Mouse (Mus musculus): Measurements from ENCODE around the gene 4933414I15Rik. TPM values are rescaled to one million over a fixed set of nuclear protein-coding genes. Genes with fewer than 3 reads are reported as not detected.

4933414I15Rik gene
- total RNA-seq (2017), result not detected in 2 replicates

DNA sequence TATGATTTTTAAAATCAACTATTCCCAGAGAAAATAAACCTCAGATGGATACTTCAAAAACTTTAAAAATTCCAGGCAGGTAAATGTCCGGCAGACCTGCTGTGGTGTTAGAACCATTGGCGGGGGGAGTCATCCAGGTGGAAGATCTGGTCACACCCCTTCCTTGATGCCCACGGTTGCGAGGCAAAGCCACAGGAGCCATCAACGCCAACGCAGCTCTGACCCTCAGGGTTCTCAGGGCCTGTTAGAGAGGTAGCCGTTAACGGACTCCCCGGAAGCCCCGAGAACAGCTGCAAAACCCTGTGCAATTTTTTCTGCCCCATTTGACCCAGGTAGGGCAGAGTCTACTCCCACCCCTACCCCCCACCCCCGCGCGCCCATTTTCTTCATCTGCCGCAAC lies at the start of gene 4933414I15Rik:
Gene 4933414I15Rik (minus strand): TSS at position 260 of the 400 bp plus-strand sequence.
- no peak for ATAC-seq (replicated peaks; ENCODE audit: low read depth, poor library complexity, severe bottlenecking)

DNA sequence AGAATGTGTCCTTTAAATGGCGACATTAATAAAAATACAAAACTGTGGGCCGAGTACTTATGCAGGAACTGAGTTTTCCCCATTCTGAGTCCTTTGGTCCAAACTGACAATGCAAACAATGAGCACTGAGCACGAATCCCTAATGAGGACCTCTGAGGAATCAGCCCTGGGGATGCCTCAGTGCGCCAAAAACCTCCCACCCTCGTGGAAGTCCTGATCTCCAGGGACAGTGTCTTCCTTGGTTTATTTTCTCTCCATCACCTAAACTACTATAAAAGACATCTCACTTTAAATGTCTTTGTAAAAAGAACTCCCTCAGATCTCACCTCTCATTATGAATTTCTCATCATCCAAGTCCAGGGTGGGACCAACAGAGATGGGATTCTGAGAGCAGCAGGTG lies 38.1 kb upstream of the 4933414I15Rik start, which contains the start of gene Olfr1377:
Gene Olfr1377 (plus strand): TSS at position 301 of the 400 bp plus-strand sequence.
- no peak for ATAC-seq (replicated peaks; ENCODE audit: low read depth, poor library complexity, severe bottlenecking)

DNA sequence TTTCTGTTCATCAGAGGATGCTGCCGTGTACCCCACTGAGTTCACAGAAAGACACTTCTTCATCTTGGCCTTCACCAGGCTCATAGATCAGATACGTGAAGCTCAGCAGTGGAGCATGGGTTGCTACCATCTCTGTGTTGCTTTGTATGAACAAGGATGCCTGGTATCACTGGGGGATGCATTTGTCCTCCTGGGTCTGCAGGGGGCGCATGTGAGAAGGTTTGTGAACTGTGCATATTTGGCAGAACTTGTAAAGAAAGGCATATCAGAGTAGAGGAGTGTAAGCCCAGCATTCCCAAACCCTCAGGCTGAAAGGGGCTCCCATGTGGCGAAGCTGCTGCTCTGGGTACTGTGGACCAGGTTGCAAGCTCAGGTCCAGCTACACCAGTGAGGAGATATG lies 33.7 kb upstream of the 4933414I15Rik start:
- no peak for ATAC-seq (replicated peaks; ENCODE audit: low read depth, poor library complexity, severe bottlenecking)

DNA sequence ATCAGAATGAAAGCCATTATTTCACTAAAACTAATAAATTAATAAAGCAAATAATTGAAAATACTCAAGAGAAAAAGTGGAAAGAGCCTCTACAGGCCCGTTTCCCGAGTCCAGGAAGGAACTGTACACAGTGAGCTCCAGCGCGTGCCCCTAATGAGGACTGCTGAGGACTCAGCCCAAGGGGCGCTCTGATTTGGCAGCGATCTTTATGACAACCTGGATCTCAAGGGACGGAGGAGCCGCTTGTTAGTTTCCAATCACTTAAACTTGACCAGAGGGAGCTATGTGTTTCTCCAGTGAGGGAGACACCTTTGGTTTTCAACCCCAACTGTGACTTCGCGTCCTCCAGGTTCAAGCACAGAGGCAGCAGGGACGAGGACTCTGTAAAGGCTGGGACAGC lies 22.7 kb upstream of the 4933414I15Rik start, which contains the start of gene Olfr1378:
Gene Olfr1378 (plus strand): TSS at position 301 of the 400 bp plus-strand sequence.
- no peak for ATAC-seq (replicated peaks; ENCODE audit: low read depth, poor library complexity, severe bottlenecking)

DNA sequence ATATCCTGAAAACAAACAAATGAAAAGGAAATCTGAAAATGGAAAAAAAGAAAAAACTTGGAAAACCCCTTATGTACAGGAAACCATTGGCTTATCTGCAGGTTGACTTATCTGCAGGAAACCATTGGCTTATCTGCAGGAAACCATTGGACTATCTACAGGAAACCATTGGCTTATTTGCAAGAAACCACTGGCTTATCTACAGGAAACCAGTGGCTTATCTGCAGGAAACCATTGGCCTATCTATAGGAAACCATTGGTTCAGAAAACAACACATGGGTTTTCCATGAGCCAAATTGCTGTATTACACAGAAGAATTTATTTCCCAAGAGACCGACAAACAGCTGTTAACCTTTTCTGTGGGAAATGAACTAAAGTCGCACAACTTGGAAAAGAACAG lies 21.3 kb upstream of the 4933414I15Rik start:
- ATAC-seq (replicated peaks; ENCODE audit: low read depth, poor library complexity, severe bottlenecking), result 0 out of 2 replicates have a peak, but pooled peaks have one; percentile 18

DNA sequence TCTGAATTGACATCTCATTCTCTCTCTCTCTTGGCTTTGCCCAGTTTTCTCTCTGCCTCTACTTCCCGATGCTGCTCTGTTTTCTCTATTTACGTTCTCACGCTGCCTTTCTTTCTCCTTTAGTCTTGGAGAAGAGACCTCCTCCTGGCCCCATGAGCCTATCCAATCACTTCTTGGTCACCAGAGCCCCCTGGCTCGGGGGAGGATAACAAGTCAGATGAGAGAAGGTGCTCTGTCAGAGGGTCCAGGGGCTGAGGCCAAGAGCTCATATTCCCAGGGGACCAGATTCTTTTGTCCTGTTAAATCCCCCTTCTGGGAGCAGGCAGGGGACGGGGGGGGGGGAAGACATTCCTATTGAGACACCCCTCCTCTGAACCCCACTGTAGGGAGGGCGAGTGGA lies 10.1 kb upstream of the 4933414I15Rik start, which contains the start of gene Prop1:
Gene Prop1 (minus strand): TSS at position 101 of the 400 bp plus-strand sequence.
- ATAC-seq (replicated peaks; ENCODE audit: low read depth, poor library complexity, severe bottlenecking), result no peak

DNA sequence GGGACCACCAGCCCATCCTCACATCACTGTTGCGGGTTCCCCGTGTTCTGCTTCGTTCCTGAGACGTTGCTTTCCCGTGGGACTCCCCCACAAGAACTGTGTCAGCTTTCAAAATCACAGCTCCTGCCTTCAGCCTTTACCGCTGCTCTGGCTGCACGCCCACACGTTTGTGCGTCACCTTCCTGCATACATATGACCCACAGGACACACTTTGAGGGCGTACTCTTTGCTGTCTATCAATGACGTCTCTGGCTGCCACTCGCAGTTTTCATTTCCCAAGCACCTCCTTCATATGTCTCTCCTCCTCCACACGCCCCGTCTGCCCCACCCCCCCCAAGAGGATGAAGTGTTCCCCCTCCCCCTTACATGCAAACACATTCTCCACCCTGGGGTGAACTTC lies 8.7 kb upstream of the 4933414I15Rik start:
- no peak for ATAC-seq (replicated peaks; ENCODE audit: low read depth, poor library complexity, severe bottlenecking)

DNA sequence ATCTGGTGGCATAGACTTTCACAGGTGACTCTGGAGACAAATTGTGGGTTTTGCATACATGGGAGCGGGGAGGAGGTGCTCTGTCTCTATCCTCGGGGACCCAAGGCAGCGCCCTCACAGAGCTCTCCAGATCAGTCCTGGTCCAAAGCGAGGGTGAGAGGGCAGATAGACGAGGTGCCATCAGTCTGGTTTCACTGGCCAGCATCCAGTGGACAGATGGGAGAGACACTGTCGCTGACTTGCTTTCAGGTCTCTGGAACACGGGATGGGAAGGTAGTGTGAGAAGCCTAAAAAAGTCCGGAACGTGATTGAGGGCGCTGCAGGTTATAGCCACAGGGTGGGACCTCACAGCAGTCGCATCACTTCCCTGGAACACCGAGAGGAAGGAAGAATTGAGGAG lies 1.2 kb downstream of the 4933414I15Rik start:
- ATAC-seq (replicated peaks; ENCODE audit: low read depth, poor library complexity, severe bottlenecking), result no peak

DNA sequence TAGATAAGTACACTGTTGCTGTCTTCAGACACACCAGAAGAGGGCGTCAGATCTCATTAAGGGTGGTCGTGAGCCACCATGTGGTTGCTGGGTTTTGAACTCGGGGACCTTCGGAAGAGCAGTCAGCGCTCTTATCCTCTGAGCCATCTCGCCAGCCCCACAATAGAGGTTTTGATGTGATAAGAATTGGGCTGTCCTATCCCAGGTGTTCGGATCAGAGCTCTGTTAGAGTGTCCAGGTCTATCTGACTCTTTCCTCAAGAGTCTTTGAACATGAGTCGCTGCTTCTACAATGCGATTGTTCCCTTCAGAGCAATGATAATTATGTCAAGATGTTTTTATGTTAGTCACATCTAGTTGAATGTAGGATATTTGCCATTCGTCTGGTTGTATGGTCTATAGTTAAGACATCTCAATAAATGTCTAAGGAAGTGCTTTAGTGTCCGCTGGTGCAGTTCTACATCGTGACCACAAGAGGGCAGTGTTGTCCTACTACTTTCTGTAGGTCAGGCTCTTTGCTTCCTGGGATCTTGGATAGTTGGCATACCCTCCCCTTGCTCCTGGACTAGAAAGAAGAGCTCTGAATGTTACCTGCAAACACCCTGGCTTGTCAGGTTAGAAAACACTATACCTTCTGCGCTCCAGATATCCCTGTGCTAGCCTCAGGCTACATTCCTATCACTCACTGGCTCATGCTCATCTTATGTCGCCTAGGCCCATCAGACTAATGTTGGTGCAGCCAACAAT lies 3.8 kb downstream of the 4933414I15Rik start:
- ATAC-seq (replicated peaks; ENCODE audit: low read depth, poor library complexity, severe bottlenecking), result peak; percentile 88

DNA sequence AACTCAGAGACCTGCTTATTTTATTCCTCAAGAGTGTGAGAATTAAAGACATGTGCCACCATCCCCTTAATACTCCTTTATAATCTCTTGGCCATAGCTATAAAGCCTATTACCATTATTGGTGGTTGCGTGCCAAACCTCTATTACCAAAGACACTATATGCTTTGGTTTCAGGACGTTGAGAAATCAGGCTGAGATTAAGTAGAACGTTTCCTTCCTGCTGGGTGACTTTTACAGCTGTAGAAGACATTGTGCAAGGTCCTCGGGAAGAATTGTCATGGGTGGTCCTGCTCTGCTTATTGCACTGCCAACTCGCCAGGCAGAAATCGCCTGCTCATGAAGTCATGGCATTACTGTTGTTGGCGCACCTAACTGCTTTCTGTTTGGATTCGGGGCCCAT lies 5.1 kb downstream of the 4933414I15Rik start:
- no peak for ATAC-seq (replicated peaks; ENCODE audit: low read depth, poor library complexity, severe bottlenecking)

DNA sequence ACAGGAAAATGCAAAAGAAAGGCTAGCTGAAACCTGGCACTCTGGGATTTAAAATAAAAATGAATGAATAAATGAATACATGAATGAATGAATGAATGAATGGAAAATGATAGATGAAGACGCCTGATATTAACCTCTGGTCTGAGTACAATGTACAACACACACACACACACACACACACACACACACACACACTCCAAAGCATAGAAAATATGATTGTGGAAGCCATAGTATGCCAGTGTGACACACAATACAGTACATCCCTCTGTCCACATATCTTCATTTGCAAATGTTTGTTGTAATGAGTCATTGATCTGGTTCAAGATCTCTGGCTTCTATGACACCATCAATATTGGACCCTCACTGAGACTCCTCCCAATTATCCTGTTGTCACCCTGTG lies 11.5 kb downstream of the 4933414I15Rik start:
- no peak for ATAC-seq (replicated peaks; ENCODE audit: low read depth, poor library complexity, severe bottlenecking)

DNA sequence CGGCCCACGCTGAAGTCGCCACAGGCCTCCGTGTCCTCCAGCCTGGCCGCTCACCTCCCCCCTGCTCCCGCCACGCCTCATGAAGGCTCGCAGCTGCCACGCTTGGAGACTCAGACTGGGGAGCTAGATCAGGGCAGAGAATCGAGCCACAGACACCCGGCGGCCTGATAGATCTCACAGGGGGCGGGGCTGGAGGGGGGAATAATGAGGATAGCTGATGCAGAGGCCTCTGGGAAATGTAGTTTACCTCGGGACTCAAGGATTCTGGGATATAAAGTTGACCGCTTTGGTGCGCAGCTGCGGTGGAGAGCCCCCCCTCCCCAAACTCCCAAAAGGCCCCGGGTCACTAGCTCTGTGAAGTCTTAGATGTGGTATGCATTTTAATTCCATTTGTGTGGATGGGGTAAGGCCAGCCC lies 12.1 kb downstream of the 4933414I15Rik start, which contains the start of gene Zfp354b:
Gene Zfp354b (minus strand): TSS at position 183 of the 416 bp plus-strand sequence.
- peak; percentile 95 for ATAC-seq (replicated peaks; ENCODE audit: low read depth, poor library complexity, severe bottlenecking)

DNA sequence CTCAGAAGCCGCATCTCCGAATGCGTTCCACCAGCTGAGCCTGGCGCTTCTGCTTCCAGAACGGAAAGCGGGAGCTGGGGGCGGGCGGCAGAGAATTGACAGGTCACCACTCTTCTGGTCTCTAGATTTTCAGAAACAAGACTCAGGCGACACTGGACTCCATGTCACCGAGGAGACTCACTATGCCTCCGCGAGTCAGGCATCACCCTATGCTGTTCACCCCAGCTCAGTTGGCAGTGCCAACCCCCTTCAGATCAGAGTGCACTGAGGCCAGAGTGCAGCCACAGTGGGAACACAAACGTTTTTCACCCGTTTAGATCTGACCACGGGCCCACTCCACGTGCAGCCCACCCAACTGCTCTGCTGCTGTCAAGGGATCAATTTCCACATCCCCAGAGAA lies 12.5 kb downstream of the 4933414I15Rik start:
- ATAC-seq (replicated peaks; ENCODE audit: low read depth, poor library complexity, severe bottlenecking), result peak; percentile 33

DNA sequence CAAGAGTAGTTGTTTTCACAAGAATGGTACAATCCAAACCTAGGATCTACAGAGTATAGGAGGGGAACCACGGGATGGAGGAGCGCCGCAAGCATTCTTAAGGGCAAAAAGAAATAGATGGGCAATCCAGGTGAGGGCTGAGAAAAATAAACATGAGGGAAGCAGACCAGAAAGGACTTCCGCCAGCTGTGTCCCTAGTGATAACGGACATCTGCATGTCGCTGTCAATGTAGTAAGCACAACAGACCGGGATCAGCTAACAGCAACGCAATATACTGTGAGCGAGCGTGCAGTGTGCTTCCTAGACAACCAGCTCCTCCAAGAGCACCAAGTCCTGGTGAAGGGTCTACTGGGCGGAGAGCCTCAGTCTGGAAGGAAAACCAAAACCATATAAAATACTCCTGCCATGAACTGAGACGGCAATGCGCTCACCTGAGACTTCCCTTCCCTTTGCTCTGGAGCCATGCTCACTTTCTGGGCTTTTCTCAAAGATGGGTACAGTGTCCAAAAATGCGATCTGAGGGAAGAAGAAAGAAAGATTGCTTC lies 13.0 kb downstream of the 4933414I15Rik start:
- ATAC-seq (replicated peaks; ENCODE audit: low read depth, poor library complexity, severe bottlenecking), result peak; percentile 17; the same call in 1 of the 2 replicates

DNA sequence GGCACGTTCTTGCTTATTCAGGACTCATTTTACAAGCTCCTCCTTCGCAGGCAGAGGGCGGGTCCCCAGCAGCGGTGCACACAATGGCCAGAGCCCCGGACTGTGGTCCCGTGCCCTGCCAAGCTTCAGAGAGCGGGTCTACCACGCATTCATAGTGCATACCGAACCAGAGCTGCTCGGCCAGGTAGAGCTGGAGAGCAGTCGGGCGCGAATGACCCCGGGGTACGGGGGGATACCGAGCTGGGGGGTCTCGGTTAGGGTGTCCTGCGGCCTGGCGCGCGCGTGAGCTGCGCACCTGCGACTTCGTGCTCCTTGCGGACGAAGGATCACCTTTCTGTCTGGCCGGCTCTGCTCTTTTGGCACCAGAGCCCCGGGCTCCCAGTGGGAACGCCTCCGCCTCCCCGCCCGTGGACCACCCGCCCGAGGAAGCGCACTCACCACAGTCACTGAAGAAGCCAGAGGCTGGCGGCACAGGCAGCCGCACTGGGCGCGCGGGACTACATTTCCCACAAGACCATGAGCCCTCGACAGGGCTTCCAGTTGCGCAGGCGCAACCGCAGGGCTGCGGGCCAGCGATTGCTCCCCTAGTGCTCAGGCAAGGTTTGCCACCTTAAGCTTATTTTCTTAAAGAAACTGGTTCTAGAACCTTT lies 27.8 kb downstream of the 4933414I15Rik start, which contains the start of gene Zfp2:
Gene Zfp2 (minus strand): TSS at position 495 of the 650 bp plus-strand sequence.
- ATAC-seq (replicated peaks; ENCODE audit: low read depth, poor library complexity, severe bottlenecking), result peak; percentile 99

DNA sequence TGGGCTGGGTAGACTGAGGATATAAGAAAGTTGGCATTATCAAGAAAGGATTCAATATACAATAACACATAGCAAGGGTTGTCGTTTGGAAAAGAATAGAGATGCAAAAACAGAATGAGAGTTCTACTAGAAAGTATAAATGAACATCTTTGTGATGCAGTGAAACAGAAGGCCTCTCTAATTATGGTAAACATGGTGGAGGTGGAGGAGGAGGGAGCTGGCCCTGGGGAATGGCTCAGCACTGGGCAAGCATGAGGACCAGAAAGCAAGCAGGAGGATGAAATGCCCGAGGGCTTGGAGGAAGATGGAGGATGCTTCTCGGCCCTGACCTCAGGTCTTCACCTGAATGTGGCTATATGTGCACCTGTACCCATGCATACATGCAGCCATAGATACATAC lies 29.1 kb downstream of the 4933414I15Rik start:
- ATAC-seq (replicated peaks; ENCODE audit: low read depth, poor library complexity, severe bottlenecking), result no peak

DNA sequence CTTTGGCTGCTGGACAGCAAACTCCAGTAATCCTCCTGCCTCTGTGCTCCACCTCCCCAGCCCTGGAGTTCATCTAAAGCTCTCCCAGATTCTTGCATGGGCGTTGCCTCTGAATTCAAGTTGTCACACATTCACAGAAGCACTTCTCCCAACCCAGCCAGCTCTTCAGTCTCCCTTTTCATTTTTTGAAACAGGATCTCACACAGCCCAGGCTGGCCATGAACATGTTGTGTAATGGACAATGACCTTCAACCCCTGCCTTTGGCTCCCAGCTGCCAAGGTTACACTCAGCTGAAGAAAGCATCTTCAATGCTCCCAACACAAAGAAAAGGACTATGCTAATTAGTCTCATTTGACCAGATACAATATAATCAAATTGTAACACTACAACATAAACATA lies 30.3 kb downstream of the 4933414I15Rik start:
- no peak for ATAC-seq (replicated peaks; ENCODE audit: low read depth, poor library complexity, severe bottlenecking)

DNA sequence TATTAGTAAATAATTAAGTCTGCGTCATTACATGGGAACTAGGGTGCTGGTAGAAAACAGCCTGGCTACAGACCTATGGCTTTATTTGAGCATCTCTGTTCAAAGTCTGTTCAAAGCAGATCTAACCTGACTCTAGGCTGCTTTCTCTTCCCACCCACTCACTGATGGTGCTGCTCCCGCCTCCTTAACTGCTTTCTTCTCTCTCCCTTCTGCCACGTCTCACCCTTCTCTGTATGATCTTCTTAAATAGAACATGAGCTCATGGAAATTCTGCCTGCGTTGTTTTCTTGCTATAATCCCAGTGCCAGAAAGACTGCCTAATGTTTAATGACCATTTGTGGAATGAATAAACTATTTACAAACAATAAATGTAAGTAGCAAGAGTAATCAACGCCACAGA lies 35.4 kb downstream of the 4933414I15Rik start:
- ATAC-seq (replicated peaks; ENCODE audit: low read depth, poor library complexity, severe bottlenecking), result no peak

DNA sequence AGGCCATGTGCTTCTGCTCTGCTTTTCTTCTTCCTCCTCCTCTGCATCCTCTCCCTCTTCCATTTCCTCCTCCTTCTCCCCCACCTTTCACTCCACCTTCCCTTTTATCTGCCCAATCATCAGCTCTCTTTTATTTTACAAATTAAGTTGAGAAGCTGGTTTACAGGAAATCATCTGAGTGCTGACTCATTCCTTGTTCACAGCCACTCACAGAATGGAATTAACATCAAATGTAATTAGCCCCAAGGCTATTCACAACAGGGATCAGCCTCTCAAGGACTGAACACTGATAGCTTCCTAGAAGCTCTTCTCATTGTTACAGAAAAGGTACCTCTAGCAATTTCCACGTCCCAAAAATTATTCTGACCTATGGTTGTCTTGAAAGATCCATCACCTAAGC lies 46.2 kb downstream of the 4933414I15Rik start:
- ATAC-seq (replicated peaks; ENCODE audit: low read depth, poor library complexity, severe bottlenecking), result no peak

DNA sequence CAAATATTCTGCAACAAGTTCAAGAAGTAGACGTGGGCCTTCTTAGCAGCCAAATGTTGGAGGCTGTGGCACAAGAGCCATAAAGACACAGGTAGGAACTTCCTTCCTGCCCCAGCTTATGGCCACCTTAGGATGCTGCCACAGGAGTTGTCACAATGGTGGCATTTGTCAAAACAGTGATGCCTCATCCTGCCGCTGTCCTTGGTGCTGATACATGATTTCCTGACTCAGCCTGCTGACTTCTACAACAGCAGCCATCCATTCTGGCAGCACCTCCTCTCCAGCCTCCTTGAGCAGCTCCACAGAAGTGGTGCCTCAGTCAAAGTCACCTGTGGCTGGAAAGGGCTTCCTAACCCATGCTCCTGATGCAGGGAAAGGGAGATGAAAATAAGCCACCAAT lies 51.1 kb downstream of the 4933414I15Rik start:
- 0 out of 2 replicates have a peak, but pooled peaks have one; percentile 36 for ATAC-seq (replicated peaks; ENCODE audit: low read depth, poor library complexity, severe bottlenecking)
